Mouse (Mus musculus): ENCODE measurements at regions not wholly inside any gene's neighbourhood (a gene's known extent, or its start where the extent isn't known, plus 50 kb on each side); places are given as distances from the start of the nearest gene placed in this dataset.
"Not testable (repeated sequence)": the region's sequence is repeated elsewhere in the genome, so short reads cannot be mapped to it uniquely, and the experiment has no call there.

- no peak for DNase-seq (ENCODE audit: low spot score)
These were observed 152.1 kb downstream of the Srek1 start for GRCm38 (mm10) chr13:103622324-103622723.

DNA sequence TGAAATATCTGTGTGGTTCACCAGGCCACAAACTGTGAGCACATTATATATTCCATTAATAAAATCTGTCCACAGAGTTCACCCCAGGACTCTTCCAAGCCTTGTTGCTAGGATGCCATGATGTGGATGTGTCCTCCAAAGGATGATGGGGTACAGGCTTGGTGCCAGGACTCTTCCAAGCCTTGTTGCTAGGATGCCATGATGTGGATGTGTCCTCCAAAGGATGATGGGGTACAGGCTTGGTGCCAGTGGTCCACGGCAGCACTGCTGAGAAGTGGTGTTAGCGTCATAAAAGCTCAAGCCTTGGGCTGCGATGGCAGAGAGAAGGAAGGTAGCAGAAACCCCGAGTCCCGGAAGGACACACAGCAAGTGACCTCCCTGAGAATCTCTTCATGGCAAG lies 153.4 kb downstream of the Srek1 start:
- DNase-seq (ENCODE audit: low spot score) = not testable (repeated sequence)

DNA sequence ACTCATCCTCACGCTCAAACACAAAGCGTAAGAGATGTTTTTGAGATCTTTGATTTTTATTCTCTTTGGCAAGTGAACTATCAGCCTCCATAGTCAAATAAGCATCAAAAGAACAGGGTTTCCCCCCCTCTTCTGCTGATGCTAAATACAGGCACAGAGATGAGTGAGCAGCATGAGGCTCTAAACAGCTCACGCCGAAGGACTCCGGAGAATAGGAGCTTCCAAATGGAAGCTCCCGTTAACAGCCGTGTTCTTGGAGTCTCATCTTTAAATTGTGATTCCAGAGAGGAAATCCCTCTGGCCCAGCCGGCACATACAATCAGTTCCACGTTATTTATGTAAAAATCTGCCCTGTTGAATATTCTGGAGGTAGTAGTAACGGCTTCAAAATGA lies 161.1 kb downstream of the Srek1 start:
- no peak for DNase-seq (ENCODE audit: low spot score)

DNA sequence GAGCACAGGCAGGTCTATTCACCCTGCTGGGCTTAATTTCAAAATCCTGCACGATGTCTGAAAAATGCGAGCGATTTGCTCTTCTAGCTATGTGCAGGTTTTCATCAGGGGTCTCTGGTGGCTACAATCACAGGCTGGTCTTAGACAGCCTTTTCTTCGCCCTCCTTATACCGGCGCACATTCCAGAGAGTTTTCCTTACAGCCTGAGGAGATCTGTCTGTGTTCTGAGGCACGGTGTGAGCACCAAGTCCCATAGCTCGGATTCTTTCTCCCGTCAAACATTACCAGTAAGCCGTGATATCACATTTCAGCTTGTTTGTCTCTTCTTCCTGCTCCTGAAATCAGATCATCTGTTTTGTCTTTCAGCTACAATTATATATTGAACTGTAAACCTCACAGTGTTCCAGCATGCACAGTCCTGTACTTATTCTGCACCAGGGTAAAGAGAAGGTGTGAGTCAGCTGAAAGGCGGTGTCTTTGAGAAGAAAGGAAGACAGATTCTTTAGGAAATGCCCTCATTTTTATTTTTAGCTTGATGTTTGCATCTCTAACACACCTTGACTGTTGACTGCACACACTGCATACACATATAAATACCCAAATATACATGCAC lies 161.6 kb downstream of the Srek1 start:
- no peak for DNase-seq (ENCODE audit: low spot score)

DNA sequence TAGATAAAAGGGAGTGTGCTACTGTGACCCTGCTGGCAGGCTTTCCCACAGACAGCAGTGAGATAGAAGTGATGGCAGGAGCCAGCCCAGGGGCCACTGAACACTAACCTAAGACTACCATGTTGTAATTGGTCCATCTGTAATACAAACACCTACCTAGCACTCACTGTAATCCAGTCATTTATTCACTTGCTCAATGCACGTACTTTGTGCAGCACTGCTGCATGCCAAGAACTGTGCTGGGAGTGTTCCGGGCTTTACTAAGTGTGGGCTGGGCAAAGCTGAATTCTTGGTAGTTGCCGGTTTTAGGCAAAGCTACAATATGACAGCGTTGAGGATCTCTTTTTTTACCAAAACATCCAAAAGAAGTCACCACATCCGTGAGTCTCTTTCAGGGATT lies 172.1 kb downstream of the Srek1 start:
- no peak for DNase-seq (ENCODE audit: low spot score)

DNA sequence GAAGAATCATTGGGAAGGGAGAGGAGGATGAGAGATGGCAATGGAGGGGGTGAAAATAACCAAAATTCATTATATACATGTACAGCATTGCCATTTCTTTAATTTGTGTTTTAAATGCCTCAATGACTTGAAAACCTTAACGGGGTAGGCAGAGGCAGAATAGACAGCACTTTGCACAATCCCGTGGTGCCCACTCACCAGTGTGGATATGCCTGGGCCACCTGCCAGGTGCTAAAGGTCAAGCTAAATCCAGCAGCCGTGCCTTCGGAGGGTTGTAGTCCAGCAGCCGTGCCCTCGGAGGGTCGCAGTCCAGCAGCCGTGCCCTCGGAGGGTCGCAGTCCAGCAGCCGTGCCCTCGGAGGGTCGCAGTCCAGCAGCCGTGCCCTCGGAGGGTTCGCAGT lies 182.0 kb downstream of the Srek1 start:
- no peak for DNase-seq (ENCODE audit: low spot score)

- DNase-seq (ENCODE audit: low spot score) = no peak
These were observed 182.5 kb downstream of the Srek1 start for GRCm38 (mm10) chr13:103591874-103592273.

DNA sequence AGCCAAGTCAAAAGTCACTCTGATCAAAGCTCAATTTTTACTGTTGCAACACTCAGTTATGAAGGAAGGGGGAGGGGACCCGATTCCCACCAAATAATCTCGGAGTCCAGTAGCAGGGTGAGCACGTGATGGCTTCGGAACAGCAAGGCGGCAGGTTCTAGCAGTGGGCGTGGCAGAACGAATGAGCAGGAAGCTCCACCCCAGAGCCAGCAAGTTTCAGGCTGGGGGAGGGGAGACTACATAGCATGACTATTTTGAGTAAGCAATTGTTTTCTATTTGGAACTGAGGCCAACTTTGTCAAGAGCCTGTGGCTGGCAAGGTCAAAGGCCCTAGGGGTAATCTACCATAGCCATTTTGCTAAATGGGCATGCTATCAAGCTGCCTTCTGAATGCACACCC lies 183.0 kb downstream of the Srek1 start:
- not testable (repeated sequence) for DNase-seq (ENCODE audit: low spot score)

GRCm38 (mm10) chr13:103589646-103590045 lies 184.8 kb downstream of the Srek1 start:
- no peak for DNase-seq (ENCODE audit: low spot score)

DNA sequence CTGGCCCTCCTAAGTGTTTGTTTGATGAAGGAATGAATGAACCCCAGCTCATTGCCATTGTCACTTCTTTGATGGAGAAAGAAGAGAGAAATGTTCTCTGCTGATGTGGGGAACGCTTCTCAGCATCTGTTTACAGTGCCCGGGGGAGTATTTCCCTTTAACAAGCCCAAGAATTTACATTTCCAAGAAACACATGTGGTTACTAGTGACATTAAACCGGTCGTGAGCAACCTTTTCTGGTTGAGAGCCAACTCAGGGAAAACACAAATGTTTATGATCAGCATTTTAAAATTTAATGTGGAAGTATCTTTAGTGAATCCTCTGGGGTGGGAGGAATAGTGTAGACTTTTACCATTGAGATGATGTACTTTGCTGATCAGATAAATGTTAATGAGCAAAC lies 197.6 kb downstream of the Srek1 start:
- DNase-seq (ENCODE audit: low spot score) = no peak

- no peak for DNase-seq (ENCODE audit: low spot score)
These were observed 209.7 kb downstream of the Srek1 start for GRCm38 (mm10) chr13:103564715-103565114.

GRCm38 (mm10) chr13:103561795-103562705 lies 212.4 kb downstream of the Srek1 start:
- DNase-seq (ENCODE audit: low spot score) = no peak

DNA sequence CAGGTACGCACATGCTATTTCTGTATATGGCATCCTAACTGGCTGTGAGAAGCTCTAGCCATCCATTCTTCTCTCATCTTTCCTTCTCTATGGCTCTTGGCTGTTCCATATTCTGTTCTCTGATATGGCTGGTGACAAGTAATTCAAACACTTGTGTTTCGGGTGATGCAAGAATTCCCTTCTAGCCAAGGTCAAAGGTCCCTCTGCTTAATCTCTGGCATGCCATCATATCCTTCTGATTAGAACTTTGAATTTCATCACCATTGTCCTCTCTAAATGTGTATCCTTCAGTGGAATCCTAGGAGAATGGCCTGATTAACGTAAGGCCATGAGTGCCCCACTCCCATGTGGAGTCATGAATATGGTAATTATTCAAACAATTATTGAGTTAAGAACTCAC lies 215.5 kb downstream of the Srek1 start:
- no peak for DNase-seq (ENCODE audit: low spot score)

GRCm38 (mm10) chr13:103539577-103539976 lies 205.3 kb upstream of the Mast4 start:
- peak; percentile 8 for DNase-seq (ENCODE audit: low spot score)

- DNase-seq (ENCODE audit: low spot score) = no peak
These were observed 179.5 kb upstream of the Mast4 start for GRCm38 (mm10) chr13:103513825-103514224.

GRCm38 (mm10) chr13:103512476-103512875 lies 178.2 kb upstream of the Mast4 start:
- no peak for DNase-seq (ENCODE audit: low spot score)

DNA sequence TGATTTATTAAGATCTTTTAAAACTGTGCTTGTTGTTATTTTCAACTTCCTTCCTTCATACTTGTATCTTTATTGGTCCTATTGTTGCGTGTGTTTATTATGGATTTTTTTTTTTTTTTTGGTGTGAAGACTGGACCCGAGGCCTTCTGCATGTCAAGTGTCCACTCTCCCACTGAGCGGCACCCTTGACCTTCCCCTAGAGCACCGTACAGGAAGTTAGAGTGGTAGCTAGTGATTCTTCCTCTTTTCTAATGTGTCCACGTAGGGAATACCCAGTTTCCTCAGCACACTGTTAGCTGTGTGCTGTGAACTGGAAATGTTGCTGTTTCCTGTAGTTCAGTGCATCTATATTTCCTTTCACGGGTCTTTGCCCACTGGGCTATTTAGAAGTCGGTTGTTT lies 170.7 kb upstream of the Mast4 start:
- no peak for DNase-seq (ENCODE audit: low spot score)

DNA sequence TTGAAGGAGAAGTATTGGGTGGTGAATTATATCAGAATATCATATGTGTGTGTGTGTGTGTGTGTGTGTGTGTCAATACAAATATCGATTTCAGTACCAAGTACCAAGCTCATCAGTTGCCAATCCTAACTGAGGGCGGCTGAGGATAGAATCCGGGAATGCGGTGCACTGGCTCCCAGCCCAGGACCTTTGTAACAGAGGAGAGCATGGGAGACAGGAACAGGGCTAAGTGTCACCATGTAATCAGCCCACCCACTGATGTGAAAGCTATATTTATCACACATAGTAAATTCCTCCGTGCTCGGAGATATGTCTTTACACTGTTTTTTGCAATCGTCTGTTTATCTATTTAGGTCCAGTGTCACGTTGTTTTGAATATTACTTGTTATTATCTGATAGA lies 165.1 kb upstream of the Mast4 start:
- no peak for DNase-seq (ENCODE audit: low spot score)

GRCm38 (mm10) chr13:103494371-103494770 lies 160.1 kb upstream of the Mast4 start:
- DNase-seq (ENCODE audit: low spot score) = no peak

DNA sequence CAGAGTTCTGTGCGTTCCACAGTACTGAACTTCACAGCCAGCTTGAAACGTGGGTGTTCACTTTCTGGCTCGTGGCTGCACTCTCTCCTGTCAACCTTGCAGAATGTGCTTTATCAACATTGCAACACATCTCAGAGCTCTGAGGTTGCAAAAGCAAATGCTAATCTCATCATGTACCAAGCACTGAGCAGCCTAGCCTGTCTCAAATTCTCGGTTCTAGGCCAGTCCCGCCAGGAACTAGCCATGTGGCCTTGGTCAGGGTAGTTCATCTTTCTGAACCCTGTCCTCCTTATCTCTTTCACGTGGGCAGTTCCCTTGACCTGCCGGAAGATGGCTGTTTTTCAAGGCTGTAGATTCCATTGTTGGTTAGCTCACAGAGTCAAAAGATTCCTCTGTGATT lies 159.3 kb upstream of the Mast4 start:
- DNase-seq (ENCODE audit: low spot score) = no peak

GRCm38 (mm10) chr13:103490049-103490448 lies 155.8 kb upstream of the Mast4 start:
- DNase-seq (ENCODE audit: low spot score) = no peak

DNA sequence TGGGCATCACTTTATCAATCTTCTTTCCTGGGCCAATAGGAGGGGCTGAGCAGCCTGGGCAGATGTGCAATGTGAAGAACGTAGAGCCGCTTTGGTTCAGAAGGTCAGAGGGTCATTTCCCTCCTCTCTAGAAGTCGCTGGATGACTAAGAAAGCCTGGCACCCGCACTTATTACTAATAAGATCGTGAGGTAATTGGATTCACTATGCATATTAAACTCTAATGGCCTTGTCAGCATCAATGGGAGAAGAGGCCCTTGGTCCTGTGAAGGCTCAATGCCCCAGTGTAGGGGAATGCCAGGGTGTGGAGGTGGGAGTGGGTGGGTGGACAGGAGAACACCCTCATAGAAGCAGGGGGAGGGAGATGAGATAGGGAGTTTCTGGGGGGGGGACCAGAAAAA lies 149.8 kb upstream of the Mast4 start:
- no peak for DNase-seq (ENCODE audit: low spot score)

GRCm38 (mm10) chr13:103483392-103483791 lies 149.1 kb upstream of the Mast4 start:
- no peak for DNase-seq (ENCODE audit: low spot score)

Data from gastrocnemius, adult 18-20 months (tissue).